8 mouse cellular contexts compared by ENCODE assay signal in the genomic region with DNA sequence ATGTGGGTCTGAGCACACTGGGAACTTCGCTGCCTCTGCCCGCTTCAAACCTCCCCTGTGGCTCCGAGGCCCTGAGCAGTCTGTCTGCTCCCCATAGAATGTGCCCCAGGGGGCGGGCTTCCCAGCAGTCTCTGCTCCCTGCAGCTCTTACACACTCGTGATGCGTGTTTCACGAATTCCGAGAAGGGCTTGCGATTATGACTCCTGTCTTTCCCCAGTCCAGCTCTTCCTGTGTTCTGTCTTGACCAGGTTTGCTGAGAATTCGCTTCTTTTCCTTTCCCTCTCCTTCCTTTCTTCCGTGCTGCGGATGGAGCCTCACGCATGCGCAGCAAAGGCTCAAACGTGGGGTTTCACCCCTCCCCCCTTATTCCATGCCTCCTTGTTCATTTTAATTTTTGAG. TPM values are rescaled to one million over a fixed set of nuclear protein-coding genes. Genes with fewer than 3 reads are reported as not detected.
DNase-seq lines count a peak whose midpoint lies in the region; ATAC-seq and TF ChIP-seq lines count a peak whose summit lies in the region.

No protein-coding gene starts in this region.

- no peak for TF ChIP-seq EP300 in stomach, postnatal 0 days (optimal IDR thresholded peaks at IDR 0.05)

- H3K27ac ChIP-seq in forebrain, embryonic 16.5 days (ENCODE audit: low read length): 0 out of 2 replicates have a peak overlapping the region, but pooled peaks have one; percentile 14
- no peak overlapping the region for H3K27ac ChIP-seq in limb, embryonic 12.5 days
- no peak overlapping the region for H3K27ac ChIP-seq in stomach, postnatal 0 days (replicated peaks)

- peak; percentile 31; the same call in 1 of the 2 replicates for TF ChIP-seq CTCF in stomach, postnatal 0 days (IDR thresholded peaks at IDR 0.05; ENCODE audit: low read depth)

- H3K4me1 ChIP-seq in forebrain, embryonic 16.5 days (replicated peaks; ENCODE audit: control insufficient read depth, insufficient read depth, low read length): peaks cover 10% of the 10 kb centered on the region
- H3K4me1 ChIP-seq in limb, embryonic 12.5 days (replicated peaks): 0 out of 2 replicates have a peak, but pooled peaks cover 7% of the 10 kb centered on the region
- H3K4me1 ChIP-seq in stomach, postnatal 0 days (replicated peaks; ENCODE audit: control insufficient read depth, insufficient read depth): no peaks in the 10 kb centered on the region

- 64% methylated on average over 15 of the region's 15 CpGs for WGBS in forebrain, embryonic 16.5 days
- 70% methylated on average over 15 of the region's 15 CpGs for WGBS in limb, embryonic 12.5 days
- WGBS in stomach, postnatal 0 days: 66% methylated on average over 15 of the region's 15 CpGs

- no peaks in the 10 kb centered on the region for H3K36me3 ChIP-seq in forebrain, embryonic 16.5 days (ENCODE audit: control insufficient read depth, insufficient read depth)
- peaks cover 19% of the 10 kb centered on the region; the same call in 1 of the 2 replicates for H3K36me3 ChIP-seq in limb, embryonic 12.5 days
- peaks cover 4% of the 10 kb centered on the region; the same call in 1 of the 2 replicates for H3K36me3 ChIP-seq in stomach, postnatal 0 days (ENCODE audit: control insufficient read depth, insufficient read depth, low read length)

- ATAC-seq in frontal cortex, adult (ENCODE audit: low TSS enrichment): no peak
- no peak for ATAC-seq in forebrain, embryonic 16.5 days
- no peak for ATAC-seq in limb, embryonic 12.5 days (ENCODE audit: insufficient number of reproducible peaks, insufficient read depth, low FRiP score, low TSS enrichment, low read depth)
- no peak for ATAC-seq in stomach, postnatal 0 days (ENCODE audit: low FRiP score, low TSS enrichment)

- DNase-seq in frontal cortex, postnatal 10 days (ENCODE audit: low spot score in 2 of 2): peak; percentile 3 to 6
- DNase-seq in ovary, postnatal 36 days (ENCODE audit: low spot score): peak; percentile 10
- DNase-seq in ovary, postnatal 10 days (ENCODE audit: low spot score): no peak
- no peak for DNase-seq in stomach, postnatal 0 days (ENCODE audit: low spot score)
- no peak for DNase-seq in MN1 (ENCODE audit: low spot score)

- H3K27me3 ChIP-seq in forebrain, embryonic 16.5 days (replicated peaks; ENCODE audit: control insufficient read depth, insufficient read depth, low read length): no peaks in the 10 kb centered on the region
- no peaks in the 10 kb centered on the region for H3K27me3 ChIP-seq in limb, embryonic 12.5 days
- H3K27me3 ChIP-seq in stomach, postnatal 0 days (ENCODE audit: control insufficient read depth, insufficient read depth, low read length): no peaks in the 10 kb centered on the region

- H3K9me3 ChIP-seq in forebrain, embryonic 16.5 days (ENCODE audit: control insufficient read depth, low read length): no peaks in the 10 kb centered on the region
- no peaks in the 10 kb centered on the region for H3K9me3 ChIP-seq in limb, embryonic 12.5 days
- H3K9me3 ChIP-seq in stomach, postnatal 0 days (ENCODE audit: control insufficient read depth, low read length): no peaks in the 10 kb centered on the region

- peak overlapping the region; percentile 21; the same call in 1 of the 2 replicates for H3K4me3 ChIP-seq in forebrain, embryonic 16.5 days (replicated peaks; ENCODE audit: low read length)
- no peak overlapping the region for H3K4me3 ChIP-seq in limb, embryonic 12.5 days (replicated peaks)
- no peak overlapping the region for H3K4me3 ChIP-seq in stomach, postnatal 0 days (ENCODE audit: low read depth, low read length)

- peak overlapping the region; percentile 32; the same call in 1 of the 2 replicates for H3K9ac ChIP-seq in forebrain, embryonic 16.5 days (replicated peaks; ENCODE audit: low read depth, low read length)
- H3K9ac ChIP-seq in limb, embryonic 12.5 days (replicated peaks): no peak overlapping the region
- H3K9ac ChIP-seq in stomach, postnatal 0 days (ENCODE audit: low read length): no peak overlapping the region

- H3K4me2 ChIP-seq in forebrain, embryonic 16.5 days (ENCODE audit: low read length): peak overlapping the region; percentile 8
- 0 out of 2 replicates have a peak overlapping the region, but pooled peaks have one; percentile 17 for H3K4me2 ChIP-seq in limb, embryonic 12.5 days
- no peak overlapping the region for H3K4me2 ChIP-seq in stomach, postnatal 0 days (replicated peaks; ENCODE audit: low read depth)

RNA-seq across cellular contexts. Expression of a gene that starts 54.1 kb away (rescaled TPM):
- 9.9 and 12.5 TPM in 2 replicates for polyA plus RNA-seq in forebrain, embryonic 16.5 days (2015; fragmentation: Nextera tagmentation; extraction: Ambion mirVana)
- polyA plus RNA-seq in limb, embryonic 12.5 days (2016; fragmentation: Nextera tagmentation; extraction: Ambion mirVana): 11.4 and 14.1 TPM in 2 replicates
- polyA plus RNA-seq in stomach, postnatal 0 days (2015; fragmentation: Nextera tagmentation; extraction: Ambion mirVana): 4.5 and 6.0 TPM in 2 replicates

RNA-seq across cellular contexts. Expression of a gene that starts 54.5 kb away (rescaled TPM):
- polyA plus RNA-seq in forebrain, embryonic 16.5 days (2015; fragmentation: Nextera tagmentation; extraction: Ambion mirVana): 3.1 and 3.5 TPM in 2 replicates
- 23.9 and 27.0 TPM in 2 replicates for polyA plus RNA-seq in limb, embryonic 12.5 days (2016; fragmentation: Nextera tagmentation; extraction: Ambion mirVana)
- polyA plus RNA-seq in stomach, postnatal 0 days (2015; fragmentation: Nextera tagmentation; extraction: Ambion mirVana): 21.9 and 26.7 TPM in 2 replicates

Comparison
In these comparisons a context has a peak if more than half of its experiments do, and no peak if none do; other contexts are left out.
1. DNase-seq: peak in frontal cortex, postnatal 10 days (2 of 2) and ovary, postnatal 36 days (single experiment); none in ovary, postnatal 10 days (single experiment), stomach, postnatal 0 days (single experiment) and MN1 (single experiment).